Mouse (Mus musculus) layer of hippocampus, postnatal 36 days (tissue): ENCODE data around the gene Olfr1167. TPM values are rescaled to one million over a fixed set of nuclear protein-coding genes. Genes with fewer than 3 reads are reported as not detected.
"Not testable (repeated sequence)": the region's sequence is repeated elsewhere in the genome, so short reads cannot be mapped to it uniquely, and the experiment has no call there.

Source experiments
- DNase-seq, 2 experiments: peaks; one replicate each; pipeline ENCODE4 v3.0.0; 2022
- total RNA-seq, 2 experiments: library from RNA; stranded (reverse); gene quantifications; 2 replicates each; pipeline ENCODE4 v1.2.3; 2021

Olfr1167 gene
- not detected for total RNA-seq

DNA sequence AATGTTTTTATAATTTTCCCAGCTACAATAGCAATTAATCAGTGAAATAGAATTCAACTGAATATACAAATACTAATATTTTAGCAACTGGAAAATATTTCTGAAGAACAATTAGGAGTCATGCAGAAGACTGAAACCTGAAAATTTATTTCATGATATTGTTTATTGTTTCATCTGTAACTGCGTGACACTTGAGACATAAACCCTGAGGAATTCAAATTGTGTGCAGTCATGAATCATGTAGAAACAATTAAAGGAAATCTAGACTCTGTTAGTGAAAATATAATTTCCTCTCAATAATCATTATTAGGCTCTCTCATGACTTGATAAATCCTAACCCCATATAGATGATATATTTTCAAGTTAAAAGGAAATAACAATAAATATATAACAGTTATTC, at the start of gene Olfr1167:
TSS of gene Olfr1167 (minus strand) at position 101 of the 400 bp plus-strand sequence.
- not testable (repeated sequence) for DNase-seq

DNA sequence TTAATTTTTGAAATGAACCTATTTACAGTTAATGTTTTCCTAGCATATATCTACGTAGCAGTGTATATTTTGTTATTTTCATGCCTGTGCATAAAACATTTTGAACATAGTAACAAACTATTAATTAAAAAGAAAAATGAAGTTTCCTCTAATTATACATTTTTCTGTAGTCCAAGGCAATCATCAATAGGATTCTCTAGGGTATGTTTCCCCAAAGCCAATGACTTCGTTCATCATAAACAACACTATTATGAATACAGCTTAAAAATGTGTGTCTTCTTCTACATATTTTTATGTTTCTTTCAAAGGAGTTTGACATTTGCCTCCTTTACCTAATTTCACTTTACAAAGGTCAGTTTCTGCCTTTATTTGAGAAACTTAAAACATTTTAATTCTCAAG, 26.6 kb upstream of the Olfr1167 start, which contains the start of gene Olfr1168:
TSS of gene Olfr1168 (plus strand) at position 301 of the 400 bp plus-strand sequence.
- no peak for DNase-seq

DNA sequence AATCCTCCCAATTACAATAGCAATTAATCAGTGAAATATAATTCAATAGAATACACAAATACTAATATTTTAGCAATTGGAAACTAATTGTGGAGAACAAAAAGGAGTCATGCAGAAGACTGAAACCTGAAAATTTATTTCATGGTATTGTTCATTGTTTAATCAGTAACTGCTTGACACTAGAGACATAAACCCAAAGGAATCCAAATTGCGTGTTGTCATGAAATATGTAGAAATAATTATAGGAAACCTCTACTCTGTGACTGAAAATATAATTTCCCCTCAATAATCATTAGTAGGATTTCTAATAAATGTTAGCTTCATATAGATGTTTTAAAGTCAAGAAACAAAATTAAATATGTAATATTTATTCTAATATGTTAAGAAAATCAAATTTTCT, 26.8 kb downstream of the Olfr1167 start, which contains the start of gene Olfr1166:
TSS of gene Olfr1166 (minus strand) at position 101 of the 400 bp plus-strand sequence.
- no peak for DNase-seq

Other genes with a start within 250 kb of the Olfr1167 start
- not detected for gene Olfr1155, start 210.1 kb downstream of the Olfr1167 start, total RNA-seq
- under 1 TPM in 1 of 2 experiments, not detected in 1; 0.10 TPM for gene Olfr1156, start 202.1 kb downstream of the Olfr1167 start, total RNA-seq
- gene Olfr1157, start 186.9 kb downstream of the Olfr1167 start, total RNA-seq = not detected
- not detected for gene Olfr74, start 180.5 kb downstream of the Olfr1167 start, total RNA-seq
- gene Olfr1158, start 165.1 kb downstream of the Olfr1167 start, total RNA-seq = not detected
- gene Olfr1160, start 146.9 kb downstream of the Olfr1167 start, total RNA-seq = not detected
- not detected for gene Olfr1161, start 132.4 kb downstream of the Olfr1167 start, total RNA-seq
- gene Olfr73, start 117.5 kb downstream of the Olfr1167 start, total RNA-seq = not detected
- gene Olfr1162, start 104.1 kb downstream of the Olfr1167 start, total RNA-seq = not detected
- gene Olfr1163, start 83.4 kb downstream of the Olfr1167 start, total RNA-seq = not detected
- gene Olfr1164, start 61.2 kb downstream of the Olfr1167 start, total RNA-seq = not detected
- gene Olfr1166, start 26.9 kb downstream of the Olfr1167 start, total RNA-seq = not detected
- gene Olfr1168, start 26.7 kb upstream of the Olfr1167 start, total RNA-seq = not detected
- gene Olfr1170, start 73.1 kb upstream of the Olfr1167 start, total RNA-seq = not detected
- not detected for gene Olfr1173, start 124.7 kb upstream of the Olfr1167 start, total RNA-seq
- gene Olfr1174-ps, start 159.9 kb upstream of the Olfr1167 start, total RNA-seq = not detected
- gene Olfr1175-ps, start 172.0 kb upstream of the Olfr1167 start, total RNA-seq = not detected
- not detected for gene Olfr1176, start 181.5 kb upstream of the Olfr1167 start, total RNA-seq
- gene Olfr1177-ps, start 191.3 kb upstream of the Olfr1167 start, total RNA-seq = not detected
- gene Olfr1178, start 231.9 kb upstream of the Olfr1167 start, total RNA-seq = not detected